Mouse (Mus musculus): ENCODE measurements at regions not wholly inside any gene's neighbourhood (a gene's known extent, or its start where the extent isn't known, plus 50 kb on each side); places are given as distances from the start of the nearest gene placed in this dataset.

DNA sequence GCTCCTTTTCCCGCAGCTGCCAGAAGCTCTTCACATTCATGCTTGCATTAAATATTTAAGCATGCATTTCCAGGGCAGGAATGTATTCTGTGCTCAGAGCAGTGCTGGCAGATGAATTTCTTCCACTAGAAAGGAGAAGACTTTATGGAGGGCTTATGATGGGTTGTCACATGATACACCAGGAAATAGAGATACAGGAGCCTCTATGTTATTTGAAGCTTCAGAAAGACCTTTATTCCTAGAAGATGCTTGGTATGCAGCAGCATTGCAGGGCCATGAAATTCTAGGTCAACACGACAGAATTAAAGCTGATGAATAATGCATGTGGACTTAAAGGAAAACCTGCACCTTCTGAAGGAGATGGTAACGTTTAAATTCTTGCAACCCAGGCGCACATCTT, 212.1 kb downstream of the Adgrg6 start:
- no peaks in the 10 kb centered on the region for H3K27me3 ChIP-seq (replicated peaks)
- no peaks in the 10 kb centered on the region for H3K36me3 ChIP-seq
- ATAC-seq (ENCODE audit: insufficient number of reproducible peaks, low FRiP score): no peak
- no peak overlapping the region for H3K4me3 ChIP-seq
- no peaks in the 10 kb centered on the region for H3K4me1 ChIP-seq (replicated peaks)
- no peak overlapping the region for H3K9ac ChIP-seq
- WGBS: 63% methylated on average over 4 of the region's 4 CpGs
- H3K27ac ChIP-seq (ENCODE audit: poor library complexity, severe bottlenecking): no peak overlapping the region
- no peak overlapping the region for H3K4me2 ChIP-seq
- no peaks in the 10 kb centered on the region for H3K9me3 ChIP-seq (replicated peaks)

DNA sequence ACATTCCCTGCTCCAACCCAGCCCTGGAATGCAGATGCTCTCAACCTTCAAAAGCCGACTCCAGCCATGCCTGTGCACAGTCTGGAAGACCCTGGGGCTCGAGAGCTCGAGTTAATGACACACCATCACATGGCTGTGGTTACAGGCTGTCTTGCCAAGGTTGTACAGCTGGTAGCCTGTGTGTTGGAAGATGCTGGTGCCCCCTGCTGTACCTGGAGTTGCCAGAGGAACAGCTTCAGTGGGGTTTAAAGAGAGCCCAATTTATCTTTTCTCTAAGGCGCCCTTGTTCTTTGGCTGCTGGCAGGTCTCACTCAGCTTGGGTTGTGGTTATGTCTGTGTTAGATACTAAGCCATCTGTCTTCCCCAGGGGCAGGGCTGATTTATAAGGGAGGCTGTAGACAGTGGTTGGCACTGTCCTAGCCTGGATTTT, 212.8 kb downstream of the Adgrg6 start:
- Histone ChIP-seq H3K36me3 (no peaks in the 10 kb centered on the region), H3K9me3 (replicated peaks) (no peaks in the 10 kb centered on the region), H3K4me2 (no peak overlapping the region), H3K4me1 (replicated peaks) (no peaks in the 10 kb centered on the region), H3K4me3 (no peak overlapping the region), H3K9ac (no peak overlapping the region), H3K27me3 (replicated peaks) (no peaks in the 10 kb centered on the region), H3K27ac (ENCODE audit: poor library complexity, severe bottlenecking) (no peak overlapping the region)
- ATAC-seq (ENCODE audit: insufficient number of reproducible peaks, low FRiP score): no peak
- 41% methylated on average over 4 of the region's 4 CpGs for WGBS

DNA sequence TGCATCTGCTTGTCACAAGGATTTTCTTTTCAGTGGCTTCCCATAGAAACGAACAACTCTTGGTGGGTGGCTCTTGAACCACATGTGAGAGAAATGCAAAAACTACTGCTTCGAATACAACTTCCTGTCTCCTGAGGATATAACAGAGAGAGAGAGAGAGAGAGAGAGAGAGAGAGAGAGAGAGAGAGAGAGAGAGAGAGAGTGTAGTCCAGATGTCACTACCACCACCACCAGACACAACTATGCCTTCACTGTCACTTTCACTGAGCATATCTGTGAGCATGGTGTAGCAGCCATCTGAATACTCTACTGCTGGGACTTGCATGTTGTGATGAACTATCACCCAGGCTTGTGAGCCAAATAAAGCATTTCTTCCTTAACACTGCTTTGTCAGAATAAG, 216.6 kb downstream of the Adgrg6 start:
- Histone ChIP-seq H3K27me3 (replicated peaks) (no peaks in the 10 kb centered on the region), H3K36me3 (no peaks in the 10 kb centered on the region), H3K9ac (no peak overlapping the region), H3K4me2 (no peak overlapping the region), H3K4me1 (replicated peaks) (no peaks in the 10 kb centered on the region), H3K27ac (ENCODE audit: poor library complexity, severe bottlenecking) (no peak overlapping the region), H3K9me3 (replicated peaks) (no peaks in the 10 kb centered on the region), H3K4me3 (no peak overlapping the region)
- WGBS: 75% methylated on average over 2 of the region's 2 CpGs
- no peak for ATAC-seq (ENCODE audit: insufficient number of reproducible peaks, low FRiP score)

DNA sequence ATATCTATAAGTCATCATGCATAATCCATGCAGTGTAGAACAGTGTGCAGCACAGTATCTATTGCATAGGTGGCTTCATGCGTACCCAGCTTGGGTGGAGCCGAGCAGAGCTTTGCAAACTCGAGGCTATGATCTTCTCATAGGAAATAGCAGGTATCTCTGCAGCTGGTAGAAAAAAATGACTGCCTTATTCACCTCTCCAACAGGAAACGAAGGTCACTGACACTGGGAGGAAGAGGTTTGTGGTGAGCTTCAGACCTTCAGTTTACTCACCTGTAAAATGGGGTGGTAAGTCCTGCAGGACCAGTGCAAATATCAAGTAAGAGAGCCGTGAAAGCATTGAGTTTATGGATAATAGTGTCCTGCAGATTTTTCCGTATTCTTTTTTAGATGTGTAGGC, 219.2 kb downstream of the Adgrg6 start:
- H3K4me3 ChIP-seq: no peak overlapping the region
- H3K36me3 ChIP-seq: no peaks in the 10 kb centered on the region
- ATAC-seq (ENCODE audit: insufficient number of reproducible peaks, low FRiP score): no peak
- no peaks in the 10 kb centered on the region for H3K9me3 ChIP-seq (replicated peaks)
- no peaks in the 10 kb centered on the region for H3K27me3 ChIP-seq (replicated peaks)
- 80% methylated on average over 6 of the region's 6 CpGs for WGBS
- no peaks in the 10 kb centered on the region for H3K4me1 ChIP-seq (replicated peaks)
- H3K4me2 ChIP-seq: no peak overlapping the region
- no peak overlapping the region for H3K27ac ChIP-seq (ENCODE audit: poor library complexity, severe bottlenecking)
- H3K9ac ChIP-seq: no peak overlapping the region

DNA sequence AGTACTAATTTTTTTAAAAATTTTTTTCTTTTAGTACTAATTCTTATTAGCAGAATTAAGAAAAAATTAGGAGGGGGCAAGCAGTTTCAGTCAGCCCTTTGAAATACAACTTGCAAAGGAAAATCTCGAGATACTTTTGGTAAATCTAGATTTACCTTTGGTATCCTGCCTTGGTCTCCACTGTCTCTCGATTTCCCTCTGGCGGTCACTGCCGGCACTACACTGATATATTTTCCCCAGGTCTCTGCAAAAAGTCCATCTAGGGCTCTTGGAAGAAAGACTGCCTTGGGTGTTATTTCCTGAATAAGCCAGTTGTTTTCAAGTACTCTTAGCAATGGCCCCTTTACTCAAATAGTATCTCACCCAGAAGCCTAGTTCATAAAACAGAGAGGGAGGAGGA, 224.0 kb downstream of the Adgrg6 start:
- H3K4me2 ChIP-seq: no peak overlapping the region
- no peaks in the 10 kb centered on the region for H3K9me3 ChIP-seq (replicated peaks)
- no peak overlapping the region for H3K9ac ChIP-seq
- no peak overlapping the region for H3K4me3 ChIP-seq
- WGBS: 3% methylated on average over 4 of the region's 4 CpGs
- H3K36me3 ChIP-seq: no peaks in the 10 kb centered on the region
- no peaks in the 10 kb centered on the region for H3K27me3 ChIP-seq (replicated peaks)
- H3K27ac ChIP-seq (ENCODE audit: poor library complexity, severe bottlenecking): no peak overlapping the region
- ATAC-seq (ENCODE audit: insufficient number of reproducible peaks, low FRiP score): no peak
- no peaks in the 10 kb centered on the region for H3K4me1 ChIP-seq (replicated peaks)

DNA sequence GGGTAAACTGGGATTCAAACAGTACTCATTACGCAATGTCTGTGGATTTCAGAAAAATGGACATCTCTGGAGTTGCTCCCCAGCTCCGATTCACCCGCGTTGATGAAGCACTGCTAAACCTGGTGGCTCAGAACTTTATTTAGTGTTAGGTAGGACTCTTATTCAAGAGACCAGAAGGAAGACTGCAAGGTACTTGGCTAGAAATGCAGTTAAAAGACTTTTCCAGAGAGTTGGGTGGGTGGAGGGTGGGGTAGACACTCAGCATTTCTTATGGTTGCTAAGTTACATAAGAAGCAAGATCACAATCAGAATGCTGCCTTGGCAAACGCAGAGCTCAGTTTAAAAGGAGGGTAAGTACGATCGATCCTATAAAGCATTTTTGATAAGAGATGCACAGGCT, 230.2 kb downstream of the Adgrg6 start:
- Histone ChIP-seq H3K9me3 (replicated peaks) (no peaks in the 10 kb centered on the region), H3K4me1 (replicated peaks) (no peaks in the 10 kb centered on the region), H3K4me2 (no peak overlapping the region), H3K4me3 (no peak overlapping the region), H3K36me3 (no peaks in the 10 kb centered on the region), H3K27ac (ENCODE audit: poor library complexity, severe bottlenecking) (no peak overlapping the region), H3K9ac (no peak overlapping the region), H3K27me3 (replicated peaks) (no peaks in the 10 kb centered on the region)
- WGBS: 84% methylated on average over 7 of the region's 7 CpGs
- ATAC-seq (ENCODE audit: insufficient number of reproducible peaks, low FRiP score): no peak

DNA sequence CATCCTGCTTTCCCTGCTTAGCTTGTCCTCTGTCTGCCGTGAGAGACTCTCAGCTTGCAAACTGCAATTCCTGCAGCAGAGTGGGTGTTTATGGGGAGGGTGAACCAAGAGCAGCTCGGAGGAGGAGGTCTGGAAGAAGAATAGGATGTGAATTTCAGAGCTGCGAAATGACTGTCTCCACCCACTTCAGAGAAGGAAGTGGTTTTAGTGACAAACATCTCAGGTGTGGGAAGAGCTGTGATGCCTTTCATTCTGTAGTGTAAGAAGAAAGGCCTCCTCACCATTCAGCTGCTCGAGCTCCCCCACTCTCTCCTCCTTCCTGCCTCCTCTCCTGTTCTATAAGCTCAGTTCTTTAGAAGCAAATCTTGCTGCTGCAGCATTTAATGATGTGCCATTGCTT, 230.9 kb downstream of the Adgrg6 start:
- Histone ChIP-seq H3K27ac (ENCODE audit: poor library complexity, severe bottlenecking) (no peak overlapping the region), H3K4me1 (replicated peaks) (no peaks in the 10 kb centered on the region), H3K27me3 (replicated peaks) (no peaks in the 10 kb centered on the region), H3K9me3 (replicated peaks) (no peaks in the 10 kb centered on the region), H3K9ac (no peak overlapping the region), H3K4me2 (no peak overlapping the region), H3K36me3 (no peaks in the 10 kb centered on the region), H3K4me3 (no peak overlapping the region)
- no peak for ATAC-seq (ENCODE audit: insufficient number of reproducible peaks, low FRiP score)
- WGBS: 40% methylated on average over 4 of the region's 4 CpGs

DNA sequence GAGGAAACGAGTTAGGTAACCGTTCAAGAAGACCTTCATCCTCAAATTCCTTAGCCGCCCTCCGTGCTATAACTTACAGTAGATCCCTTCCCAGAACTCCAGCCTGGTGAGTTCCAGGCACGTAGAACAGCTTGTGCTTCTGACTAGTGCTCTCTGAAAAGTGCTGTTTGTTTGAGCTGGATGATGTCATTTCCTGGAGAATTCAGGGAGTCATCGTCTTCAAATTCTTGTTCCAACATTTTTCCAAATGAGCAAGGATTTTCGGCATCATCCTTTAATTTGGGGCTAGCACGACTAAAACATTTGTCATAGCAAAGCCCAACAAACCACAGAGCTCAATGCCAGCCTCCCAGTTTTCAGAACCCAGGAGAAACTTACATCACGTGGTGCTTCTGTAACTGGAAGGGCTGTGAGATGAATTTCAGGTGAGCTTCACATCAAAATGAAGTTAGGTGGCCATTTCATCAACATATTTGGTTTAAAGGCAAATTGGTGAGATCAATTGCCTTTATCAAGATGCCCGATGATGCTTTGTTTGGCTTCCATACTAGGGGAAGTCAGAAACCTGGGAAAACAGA, 231.4 kb downstream of the Adgrg6 start:
- H3K9me3 ChIP-seq (replicated peaks): no peaks in the 10 kb centered on the region
- H3K27me3 ChIP-seq (replicated peaks): no peaks in the 10 kb centered on the region
- no peaks in the 10 kb centered on the region for H3K4me1 ChIP-seq (replicated peaks)
- no peaks in the 10 kb centered on the region for H3K36me3 ChIP-seq
- no peak overlapping the region for H3K9ac ChIP-seq
- H3K4me3 ChIP-seq: no peak overlapping the region
- no peak for ATAC-seq (ENCODE audit: insufficient number of reproducible peaks, low FRiP score)
- WGBS: 62% methylated on average over 10 of the region's 10 CpGs
- no peak overlapping the region for H3K27ac ChIP-seq (ENCODE audit: poor library complexity, severe bottlenecking)
- no peak overlapping the region for H3K4me2 ChIP-seq

DNA sequence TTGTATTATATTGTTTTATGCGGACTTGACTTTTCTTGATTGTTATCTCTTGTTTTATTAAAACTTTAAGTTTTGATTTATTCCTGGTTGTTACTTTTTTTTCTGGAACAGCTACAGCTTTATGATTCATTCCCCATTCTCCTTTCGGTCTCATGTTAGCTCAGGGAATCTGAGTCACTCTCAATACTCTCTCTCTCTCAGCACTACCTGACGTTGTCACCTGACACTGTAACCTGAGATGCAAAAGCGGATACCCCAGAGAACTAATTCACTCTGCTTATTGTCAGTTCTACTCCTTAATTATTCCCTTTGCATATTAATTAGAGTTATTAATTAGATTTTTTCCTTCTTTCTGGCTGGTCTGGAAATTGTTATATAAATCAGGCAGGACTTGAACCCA, 232.5 kb downstream of the Adgrg6 start:
- ATAC-seq (ENCODE audit: insufficient number of reproducible peaks, low FRiP score): no peak
- H3K9ac ChIP-seq: no peak overlapping the region
- H3K4me3 ChIP-seq: no peak overlapping the region
- H3K27ac ChIP-seq (ENCODE audit: poor library complexity, severe bottlenecking): no peak overlapping the region
- H3K4me2 ChIP-seq: no peak overlapping the region
- WGBS: 78% methylated on average over 4 of the region's 4 CpGs
- no peaks in the 10 kb centered on the region for H3K36me3 ChIP-seq
- H3K27me3 ChIP-seq (replicated peaks): no peaks in the 10 kb centered on the region
- H3K9me3 ChIP-seq (replicated peaks): no peaks in the 10 kb centered on the region
- H3K4me1 ChIP-seq (replicated peaks): no peaks in the 10 kb centered on the region

DNA sequence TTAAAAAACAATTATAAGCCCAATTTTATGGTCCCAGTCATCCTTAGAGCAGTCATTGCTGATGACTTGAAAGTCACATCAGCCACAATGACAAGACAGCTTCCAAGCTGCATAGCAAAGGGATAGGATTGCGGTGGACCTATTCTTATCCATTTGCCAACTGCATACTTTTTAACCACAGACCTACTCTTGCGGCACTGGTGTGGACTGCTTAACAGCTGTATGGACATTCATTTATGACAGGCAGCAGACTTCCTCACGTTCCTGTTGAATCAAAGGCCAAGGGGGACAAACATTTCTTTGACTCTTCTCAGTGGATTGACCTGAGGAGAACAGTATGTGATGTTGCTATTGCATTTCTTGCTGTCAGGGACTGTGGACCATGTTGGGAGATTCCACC, 233.5 kb downstream of the Adgrg6 start:
- WGBS: 74% methylated on average over 3 of the region's 3 CpGs

DNA sequence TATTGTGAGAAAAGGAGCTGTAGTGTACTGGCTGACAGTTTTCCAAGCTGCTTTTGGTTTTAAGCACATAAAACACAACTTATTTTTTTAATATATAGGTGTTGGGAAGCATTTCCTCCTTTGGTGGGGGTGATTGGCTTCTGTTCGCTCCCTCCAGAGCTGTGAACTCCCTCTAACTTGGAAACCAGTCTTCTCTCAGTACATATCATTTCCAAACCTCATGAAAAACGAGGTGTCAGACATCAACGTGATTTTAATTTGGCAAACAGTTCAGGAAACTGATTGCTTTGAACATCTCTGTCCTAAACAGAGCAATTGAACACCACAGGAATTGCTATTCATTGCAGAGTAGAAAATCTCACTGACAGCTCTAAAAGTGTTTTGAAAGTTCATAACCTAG, 238.6 kb downstream of the Adgrg6 start:
- no peak for ATAC-seq (ENCODE audit: insufficient number of reproducible peaks, low FRiP score)
- Histone ChIP-seq H3K36me3 (no peaks in the 10 kb centered on the region), H3K4me3 (no peak overlapping the region), H3K4me1 (replicated peaks) (no peaks in the 10 kb centered on the region), H3K9ac (no peak overlapping the region), H3K27me3 (replicated peaks) (no peaks in the 10 kb centered on the region), H3K4me2 (no peak overlapping the region), H3K27ac (ENCODE audit: poor library complexity, severe bottlenecking) (no peak overlapping the region), H3K9me3 (replicated peaks) (0 out of 2 replicates have a peak, but pooled peaks cover 2% of the 10 kb centered on the region)
- WGBS: 55% methylated on average over 3 of the region's 3 CpGs

More for the DNA sequence above, 233.5 kb downstream of the Adgrg6 start:
- no peaks in the 10 kb centered on the region for H3K27me3 ChIP-seq (replicated peaks)
- H3K27ac ChIP-seq (ENCODE audit: poor library complexity, severe bottlenecking): no peak overlapping the region
- ATAC-seq (ENCODE audit: insufficient number of reproducible peaks, low FRiP score): no peak
- H3K4me3 ChIP-seq: no peak overlapping the region
- no peaks in the 10 kb centered on the region for H3K36me3 ChIP-seq
- H3K9me3 ChIP-seq (replicated peaks): no peaks in the 10 kb centered on the region
- no peak overlapping the region for H3K4me2 ChIP-seq
- no peak overlapping the region for H3K9ac ChIP-seq
- no peaks in the 10 kb centered on the region for H3K4me1 ChIP-seq (replicated peaks)

DNA sequence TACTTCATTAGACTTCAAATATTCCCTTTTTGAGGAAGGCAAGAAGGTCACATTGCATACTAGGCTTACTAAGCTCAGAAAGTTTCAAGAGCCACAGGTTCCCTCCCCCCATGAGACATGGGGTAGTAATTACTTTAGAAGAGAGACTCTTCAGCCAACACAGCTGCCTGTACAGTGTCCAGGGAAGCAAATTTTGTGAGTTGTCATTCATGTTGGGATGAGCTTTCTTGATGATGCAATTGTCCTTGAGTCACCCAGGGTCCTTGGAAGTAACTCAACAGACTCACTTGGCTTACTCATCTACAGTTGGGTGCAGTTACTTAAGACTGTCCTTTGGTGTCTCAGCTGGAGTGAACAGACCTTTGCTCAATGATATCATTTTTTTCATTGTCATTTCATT, 242.0 kb downstream of the Adgrg6 start:
- 0 out of 2 replicates have a peak, but pooled peaks cover 2% of the 10 kb centered on the region for H3K9me3 ChIP-seq (replicated peaks)
- H3K36me3 ChIP-seq: no peaks in the 10 kb centered on the region
- no peak overlapping the region for H3K9ac ChIP-seq
- no peak overlapping the region for H3K4me3 ChIP-seq
- no peaks in the 10 kb centered on the region for H3K27me3 ChIP-seq (replicated peaks)
- no peak overlapping the region for H3K27ac ChIP-seq (ENCODE audit: poor library complexity, severe bottlenecking)
- no peak overlapping the region for H3K4me2 ChIP-seq
- no peaks in the 10 kb centered on the region for H3K4me1 ChIP-seq (replicated peaks)
- ATAC-seq (ENCODE audit: insufficient number of reproducible peaks, low FRiP score): no peak
